Mouse (Mus musculus) lung, postnatal 25 days (tissue): ENCODE measurements around the gene Cd82.
A peak's percentile ranks its signal among the peaks of the same experiment; 100 is the strongest.

ENCODE experiments used
- DNase-seq: peaks from one replicate; pipeline ENCODE4 v3.0.0; 2022; ENCODE audit warnings: low spot score

Cd82 gene

DNA sequence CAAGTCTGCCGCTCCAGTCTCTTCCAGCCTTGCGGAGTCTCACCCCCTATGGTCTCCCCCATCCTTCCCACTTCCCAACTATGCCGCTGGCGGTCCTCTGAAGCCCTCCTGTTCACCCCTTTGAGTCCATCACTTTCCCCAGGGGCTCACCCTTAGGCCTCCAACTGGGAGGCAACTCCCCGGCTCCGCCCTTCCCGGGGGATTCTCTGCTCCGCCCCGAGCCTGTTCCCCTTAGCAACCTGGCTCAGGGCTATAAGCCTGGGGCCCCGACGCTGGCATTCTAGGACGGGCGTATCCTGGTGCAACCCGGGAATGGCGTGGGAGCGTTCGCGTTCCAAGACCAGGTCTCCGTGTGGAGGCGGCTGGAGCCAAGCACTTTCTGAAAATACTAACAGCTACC is at the start of gene Cd82:
Gene Cd82, minus strand, starts transcription at position 381 of the 400 bp plus-strand sequence.
- DNase-seq: peak; percentile 76

DNA sequence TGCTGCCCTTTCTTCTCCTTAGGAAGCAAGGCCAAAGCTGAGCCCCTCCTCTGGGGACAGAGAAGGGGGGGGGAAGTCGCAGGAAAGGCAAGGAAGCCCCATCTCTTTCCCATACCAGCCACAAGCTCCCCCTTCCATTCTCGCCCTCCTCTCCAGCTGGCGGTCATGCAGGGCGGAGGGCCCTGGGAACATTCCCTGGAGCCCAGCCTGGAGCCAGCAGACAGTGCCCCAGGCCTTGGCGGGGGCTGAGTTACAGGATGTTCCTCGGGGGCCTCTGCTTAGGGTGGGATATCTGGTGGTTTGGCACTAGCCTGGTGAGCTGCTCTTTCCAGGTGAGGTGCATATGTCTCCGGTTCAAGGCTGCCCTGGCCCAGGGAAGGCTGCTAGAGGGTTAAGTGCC is 49.2 kb upstream of the Cd82 start:
- DNase-seq: no peak

DNA sequence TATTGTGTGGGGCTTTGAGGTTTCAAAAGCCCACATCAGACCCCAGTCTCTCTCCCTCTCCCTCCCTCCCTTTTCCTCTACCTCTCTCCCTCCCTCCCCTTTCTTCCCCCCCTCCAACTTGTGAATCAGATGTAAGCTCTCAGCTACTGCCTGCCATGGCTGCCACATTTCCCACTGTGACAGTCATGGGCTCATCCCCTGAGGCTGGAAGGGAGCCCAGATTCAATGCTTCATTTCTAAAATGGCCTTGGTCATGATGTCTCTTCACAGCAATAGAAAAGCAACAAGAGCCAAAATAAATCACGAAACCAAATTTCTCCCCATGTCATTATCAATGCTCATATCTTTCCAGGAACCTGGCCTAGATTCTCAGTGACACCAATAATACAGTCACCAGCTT is 47.9 kb upstream of the Cd82 start:
- no peak for DNase-seq

DNA sequence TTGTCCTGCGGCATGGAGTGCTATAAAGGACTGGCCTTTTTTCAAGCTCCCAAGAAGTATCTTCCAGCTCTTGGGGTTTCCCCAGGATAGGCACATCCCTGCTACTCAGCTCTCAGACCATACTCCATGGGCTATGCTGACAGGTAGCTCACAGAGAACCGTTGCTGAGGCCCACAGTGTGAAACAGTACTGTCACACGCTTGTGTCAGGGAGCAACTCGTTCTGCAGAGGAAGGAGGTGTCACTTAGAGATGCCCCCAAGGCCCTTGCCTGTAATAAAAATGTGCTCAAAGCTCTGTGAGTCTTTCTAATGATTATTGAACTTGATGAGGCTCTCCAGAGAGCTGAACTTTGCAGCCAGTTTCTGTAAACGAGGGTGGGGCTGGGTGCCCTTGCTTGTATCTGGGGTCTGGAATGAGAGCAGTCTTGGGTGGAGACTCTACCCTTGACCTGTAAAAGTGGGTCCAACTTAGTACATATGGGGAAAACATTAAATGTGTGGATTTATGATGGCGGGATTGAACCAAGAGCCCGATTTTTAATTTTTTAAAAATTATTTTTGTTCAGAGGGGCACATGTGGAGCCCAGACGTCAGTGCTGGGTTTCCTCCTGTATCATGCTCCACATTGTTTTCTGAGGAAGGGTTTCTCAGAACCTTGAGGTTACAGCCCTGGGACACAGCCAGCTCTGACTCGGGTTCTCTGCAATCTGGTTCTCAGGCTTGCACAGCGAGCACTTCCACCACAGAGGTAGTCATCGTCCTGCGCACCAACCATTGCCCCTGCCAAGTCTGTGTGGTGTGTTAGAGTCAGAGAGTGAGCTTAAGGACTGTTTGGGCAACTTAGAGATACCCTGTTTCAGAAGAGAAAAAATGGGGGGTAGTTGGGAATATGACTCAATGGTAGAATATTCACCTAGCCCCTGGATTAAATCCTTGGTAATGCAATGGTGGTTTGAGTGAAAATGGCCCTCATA is 47.1 kb upstream of the Cd82 start:
- no peak for DNase-seq

DNA sequence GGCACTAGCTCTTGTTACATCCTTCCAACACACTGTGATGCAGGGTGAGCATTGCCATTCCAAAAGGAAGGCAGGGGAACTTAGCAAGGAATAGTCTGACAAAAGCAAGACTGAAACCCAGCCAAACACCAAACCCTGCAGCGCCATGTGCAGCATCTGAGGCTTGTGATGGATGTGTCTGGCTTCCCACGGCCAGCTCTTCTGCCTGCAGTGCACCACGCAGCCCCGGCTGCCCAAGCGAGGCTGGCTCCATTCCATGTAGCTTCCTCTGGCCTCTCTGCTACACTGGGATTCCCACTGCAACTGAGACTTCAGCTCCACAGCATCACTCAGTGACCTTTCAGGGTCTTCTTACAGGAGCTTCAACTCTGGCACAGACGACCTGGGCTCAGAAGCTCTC is 42.2 kb upstream of the Cd82 start:
- no peak for DNase-seq

DNA sequence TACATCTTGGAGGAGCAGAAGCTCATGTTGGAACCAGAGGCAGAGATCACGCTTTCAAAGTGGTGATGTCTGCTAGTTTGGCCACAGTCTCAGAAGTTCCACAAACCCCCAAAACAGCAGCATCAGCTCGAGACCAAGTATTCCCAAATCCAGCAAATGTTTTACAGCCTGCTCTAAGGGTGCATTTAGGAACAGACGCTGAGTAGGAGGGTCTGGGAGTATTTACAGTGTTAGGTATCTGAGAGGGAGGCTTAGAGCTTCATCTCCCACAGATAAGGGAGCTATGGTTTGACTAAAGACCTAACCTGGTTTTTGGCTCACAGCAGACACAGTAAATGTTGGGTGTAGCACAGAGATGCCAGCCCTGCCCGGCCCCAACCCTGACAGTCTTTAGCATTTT is 40.4 kb upstream of the Cd82 start:
- DNase-seq: no peak

DNA sequence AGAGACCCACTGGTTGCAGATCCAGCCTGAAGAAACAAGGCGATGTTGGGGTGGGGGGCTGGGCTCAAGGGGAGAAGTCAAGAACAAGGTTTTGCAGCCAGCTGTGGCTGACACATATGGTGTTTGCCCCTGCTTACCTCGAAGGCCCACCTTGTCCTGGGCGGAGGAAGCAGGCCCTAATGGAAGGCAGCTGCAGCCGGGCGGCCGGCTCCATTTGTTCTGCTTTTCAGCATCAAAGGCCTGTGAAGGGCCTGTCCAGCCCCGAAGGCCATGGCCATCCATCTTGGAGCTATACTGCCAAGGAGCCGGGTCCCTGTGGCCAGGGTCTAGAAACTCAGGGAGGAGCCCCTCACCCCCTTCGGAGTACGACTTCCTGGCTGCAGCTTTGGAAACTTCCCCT is 38.4 kb upstream of the Cd82 start:
- DNase-seq: no peak

DNA sequence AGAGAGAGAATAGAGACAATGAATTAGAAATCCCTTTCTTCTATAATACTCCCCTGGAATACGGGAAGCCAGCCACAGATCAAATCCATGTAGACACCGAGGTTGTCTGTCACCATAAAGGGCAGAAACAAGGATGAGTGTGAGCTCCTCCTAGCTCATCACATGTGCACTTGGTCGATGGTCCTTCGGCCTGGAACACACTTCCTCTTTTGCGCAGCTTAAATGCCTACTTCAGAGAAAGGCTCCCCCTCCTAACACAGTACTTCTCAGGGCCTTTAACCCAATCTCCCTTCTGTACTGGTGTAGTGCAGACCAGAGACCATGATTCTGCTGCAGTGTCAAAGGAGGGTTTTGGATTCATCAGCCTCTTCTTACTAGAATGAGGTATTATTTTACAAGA is 34.3 kb upstream of the Cd82 start:
- no peak for DNase-seq

DNA sequence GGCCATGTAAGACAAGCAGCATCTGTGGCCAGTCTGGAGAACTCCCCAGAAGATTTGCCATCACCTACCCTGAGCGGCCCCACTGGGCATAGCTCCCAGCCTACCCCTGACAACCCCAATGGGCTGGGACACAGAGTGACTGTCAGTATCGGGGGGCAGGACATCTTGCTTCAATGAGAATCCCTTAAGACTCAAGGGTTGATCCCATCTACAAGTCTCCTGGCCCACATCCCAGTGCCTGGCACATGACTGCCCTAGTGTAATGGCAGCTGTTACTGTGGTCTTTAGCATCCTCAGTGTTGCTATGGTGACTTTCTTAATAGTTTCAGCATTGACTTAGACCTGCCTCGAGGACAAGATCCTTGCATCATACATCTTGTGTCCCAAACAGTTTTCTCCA is 32.2 kb upstream of the Cd82 start:
- no peak for DNase-seq

DNA sequence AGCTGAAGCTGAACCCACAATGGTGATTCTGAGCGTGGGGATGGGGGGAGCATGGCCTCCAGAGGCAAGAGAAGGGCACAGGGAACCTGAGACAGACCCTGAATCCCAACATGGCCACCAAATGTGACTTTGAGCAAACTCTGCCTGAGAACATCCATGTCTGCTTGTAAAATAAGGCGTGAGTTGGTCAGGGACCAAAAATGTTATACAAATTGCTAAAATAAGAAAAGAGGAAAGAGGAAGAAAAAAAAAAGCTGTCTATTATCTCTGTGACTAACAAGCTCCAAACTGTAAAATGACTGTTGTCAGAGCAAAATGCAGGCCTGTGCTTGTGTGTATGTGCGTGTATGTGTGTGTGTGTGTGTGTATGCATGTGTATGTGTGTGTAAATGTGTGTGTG is 30.6 kb upstream of the Cd82 start:
- no peak for DNase-seq

DNA sequence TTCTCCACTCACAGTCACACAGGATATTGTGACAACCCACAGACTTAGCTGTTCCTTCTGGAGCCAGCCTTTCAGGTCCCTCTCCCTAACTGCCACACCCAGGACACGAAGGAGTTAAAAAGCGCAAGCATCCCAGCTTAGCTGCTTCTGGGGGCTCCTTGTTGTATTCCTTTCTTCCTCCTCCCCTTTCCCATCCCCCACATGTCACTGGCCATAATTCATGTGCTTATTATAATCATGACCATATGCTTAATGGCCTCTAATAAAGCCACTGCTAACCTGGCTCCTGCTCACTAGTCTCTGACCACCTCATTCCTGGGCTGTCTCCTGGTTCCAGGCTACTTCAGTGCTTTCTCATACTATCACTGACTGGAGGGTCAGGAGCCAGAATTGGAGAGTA is 27.6 kb upstream of the Cd82 start:
- no peak for DNase-seq

DNA sequence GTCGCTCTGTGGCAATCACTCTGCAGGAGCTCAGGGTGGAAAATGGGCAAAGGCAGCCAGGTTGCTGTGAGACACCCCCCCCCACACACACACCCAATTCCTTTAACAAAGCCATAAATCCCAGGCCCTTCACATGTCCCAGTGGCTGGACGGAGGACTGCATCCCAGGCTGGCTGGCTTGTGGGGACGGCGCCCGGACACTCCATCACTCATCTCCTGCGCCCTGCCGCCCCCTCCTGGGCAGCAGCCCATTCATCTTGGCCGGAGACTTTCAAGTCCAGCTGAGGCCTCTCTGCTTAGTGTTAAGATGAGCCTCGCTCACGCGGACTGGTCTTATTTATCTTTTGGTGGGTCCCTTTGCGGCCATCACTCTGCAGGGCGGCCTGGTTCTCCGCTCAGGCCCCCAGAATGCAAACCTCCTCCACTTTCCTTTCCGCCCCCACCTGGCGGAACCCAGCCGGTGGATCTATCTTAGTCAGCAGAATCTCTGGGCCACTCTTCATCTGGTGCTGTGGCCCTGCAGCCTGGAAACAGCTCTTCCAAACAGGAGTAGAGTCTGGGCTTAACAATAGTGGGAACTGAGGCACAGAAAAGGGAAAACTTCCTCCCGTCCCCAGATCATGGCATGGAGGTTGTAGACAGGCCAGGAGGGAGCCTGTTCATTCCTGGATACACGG is 26.1 kb upstream of the Cd82 start:
- DNase-seq: no peak

DNA sequence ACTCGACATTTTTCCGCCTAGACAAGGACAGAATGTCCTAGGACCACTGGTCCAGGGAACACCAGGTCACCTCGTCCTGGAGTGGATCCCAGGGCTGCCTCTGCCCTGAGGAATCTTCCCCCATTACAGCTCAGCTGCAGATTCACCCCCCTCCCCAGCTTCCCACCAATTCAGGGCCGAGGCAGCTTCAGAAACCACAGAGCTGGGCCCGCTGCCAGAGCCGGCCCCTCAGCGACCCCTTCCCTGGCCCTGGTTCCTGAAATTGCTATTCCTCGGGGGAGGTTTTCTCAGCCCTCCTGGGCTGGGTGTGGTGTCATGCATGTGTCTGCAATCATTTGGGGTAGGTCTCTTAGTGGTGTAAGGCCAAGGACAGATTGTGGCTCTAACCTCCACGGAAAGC is 22.5 kb upstream of the Cd82 start:
- DNase-seq: no peak

DNA sequence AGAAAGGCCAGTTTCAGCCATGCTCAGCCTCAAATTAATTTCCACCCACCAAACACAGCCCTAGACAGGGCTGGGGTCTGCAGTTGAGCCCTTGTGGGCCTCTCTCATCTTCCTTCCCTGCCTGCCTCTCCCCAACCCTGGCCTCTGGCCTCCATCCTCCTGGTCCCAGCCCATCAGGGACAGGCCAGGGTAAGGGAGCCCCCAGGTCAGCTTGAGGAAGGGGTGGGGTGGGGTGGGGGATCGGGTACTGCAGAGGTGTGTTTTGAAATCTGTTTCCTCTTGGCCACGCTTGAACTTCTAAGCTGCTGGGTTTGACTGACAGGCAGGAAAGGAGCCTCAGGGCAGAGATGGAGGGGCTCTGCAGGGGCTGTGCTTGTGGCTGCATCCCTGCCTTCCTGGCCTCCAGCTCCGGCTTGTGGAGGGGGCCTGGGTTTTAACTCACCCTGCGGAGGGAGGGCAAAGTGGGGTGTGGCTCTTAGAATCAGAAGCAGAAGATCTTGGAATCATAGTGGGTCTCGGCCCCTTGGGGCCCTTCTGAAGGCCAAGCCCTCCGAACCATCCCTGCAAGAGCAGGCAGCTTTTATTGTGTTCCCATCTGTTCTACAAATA is 19.2 kb upstream of the Cd82 start:
- no peak for DNase-seq

DNA sequence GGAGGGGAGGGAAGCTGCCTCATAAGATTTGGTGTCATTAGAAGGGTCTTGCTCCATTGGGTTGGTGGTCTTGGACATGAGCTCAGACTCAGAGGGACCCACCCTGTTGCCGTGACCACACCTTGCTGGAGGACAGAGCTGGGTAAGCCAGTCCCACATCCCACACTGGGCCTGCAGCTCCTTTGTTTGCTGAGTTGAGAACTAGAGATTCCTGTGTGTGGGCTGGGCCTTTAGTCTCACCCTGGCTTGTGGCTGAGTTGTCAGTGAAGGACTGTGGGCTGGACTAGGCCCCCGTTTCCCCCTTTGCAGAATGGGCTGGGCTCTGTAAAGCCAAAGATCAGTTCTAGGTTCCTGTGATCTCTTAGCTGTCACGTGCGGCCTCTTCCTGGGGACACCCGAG is 15.8 kb upstream of the Cd82 start:
- DNase-seq: no peak

DNA sequence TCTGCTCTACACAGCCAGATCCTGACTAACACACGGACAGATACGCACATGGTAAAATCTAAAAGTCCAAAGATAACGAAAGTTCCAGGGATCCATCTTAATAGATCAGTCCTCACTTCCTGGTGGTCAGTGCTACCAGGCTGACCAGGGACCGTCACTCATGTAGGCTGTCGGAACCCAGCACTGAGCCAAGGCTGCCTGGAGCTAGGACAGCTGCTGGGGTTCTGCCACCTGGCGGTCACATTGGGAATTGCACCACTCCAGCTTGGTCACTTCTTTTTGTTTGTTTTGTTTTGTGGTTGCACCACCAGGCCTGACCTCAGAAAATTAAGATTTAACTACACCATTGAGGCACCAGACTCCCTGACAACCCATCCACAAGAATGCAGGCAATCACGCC is 14.6 kb upstream of the Cd82 start:
- DNase-seq: no peak

DNA sequence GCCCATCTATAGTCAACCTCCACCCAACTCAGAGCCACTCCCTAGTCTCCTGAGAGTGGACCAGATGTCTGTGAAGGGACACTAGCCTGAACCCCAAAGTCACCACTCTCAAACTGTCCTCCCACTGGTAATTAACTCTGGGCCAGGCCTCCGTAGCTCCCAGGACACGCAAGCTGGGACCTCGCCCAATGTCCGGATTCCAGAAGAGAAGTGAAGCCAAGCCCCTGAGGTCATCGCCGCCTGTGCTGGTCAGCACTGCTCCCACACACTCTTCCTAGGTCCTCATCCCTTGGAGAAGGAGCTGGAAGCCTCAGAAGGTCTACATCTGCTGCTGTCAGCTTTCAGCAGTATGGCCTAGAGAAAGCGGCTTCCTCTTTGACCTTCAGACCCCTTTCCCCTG is 13.5 kb upstream of the Cd82 start:
- no peak for DNase-seq

DNA sequence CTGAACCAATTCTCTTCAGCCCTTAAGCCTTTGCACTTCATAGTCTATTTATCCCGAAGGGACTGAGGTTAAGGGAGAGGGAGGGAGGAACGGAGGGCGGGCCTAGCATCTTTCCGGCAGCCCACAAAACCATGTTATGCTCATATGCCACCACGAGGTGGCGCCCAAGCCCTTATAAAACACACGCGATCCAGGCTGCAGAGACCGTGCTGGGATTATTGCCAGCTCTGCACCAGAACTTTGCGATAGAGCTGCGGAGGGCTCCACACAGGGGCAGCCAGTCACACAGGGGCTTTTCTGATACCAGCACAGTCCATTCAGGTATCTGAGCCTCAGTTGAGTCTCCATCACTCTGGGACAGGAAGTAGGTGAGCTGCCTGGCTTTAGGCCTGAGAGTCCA is 12.1 kb upstream of the Cd82 start:
- DNase-seq: peak; percentile 87

DNA sequence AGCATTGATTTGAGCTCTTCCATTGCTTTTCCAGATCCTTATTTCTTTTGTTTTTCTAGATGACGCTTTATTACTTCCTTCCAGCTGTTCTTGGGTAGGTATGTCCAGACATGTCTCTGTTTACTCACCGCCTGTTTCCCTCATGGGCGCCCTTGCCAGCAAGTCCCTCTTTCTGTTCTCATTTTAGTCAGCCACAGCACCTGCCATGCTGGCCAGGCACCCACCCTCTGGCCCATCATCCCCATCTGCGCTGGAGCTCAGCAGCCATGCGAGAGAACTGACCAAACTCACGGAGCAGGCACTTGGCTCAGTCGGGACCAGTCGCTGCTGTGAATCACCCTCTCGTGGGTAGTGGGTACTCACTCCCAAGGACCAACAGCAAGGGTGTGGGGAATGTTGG is 11.0 kb upstream of the Cd82 start:
- no peak for DNase-seq

DNA sequence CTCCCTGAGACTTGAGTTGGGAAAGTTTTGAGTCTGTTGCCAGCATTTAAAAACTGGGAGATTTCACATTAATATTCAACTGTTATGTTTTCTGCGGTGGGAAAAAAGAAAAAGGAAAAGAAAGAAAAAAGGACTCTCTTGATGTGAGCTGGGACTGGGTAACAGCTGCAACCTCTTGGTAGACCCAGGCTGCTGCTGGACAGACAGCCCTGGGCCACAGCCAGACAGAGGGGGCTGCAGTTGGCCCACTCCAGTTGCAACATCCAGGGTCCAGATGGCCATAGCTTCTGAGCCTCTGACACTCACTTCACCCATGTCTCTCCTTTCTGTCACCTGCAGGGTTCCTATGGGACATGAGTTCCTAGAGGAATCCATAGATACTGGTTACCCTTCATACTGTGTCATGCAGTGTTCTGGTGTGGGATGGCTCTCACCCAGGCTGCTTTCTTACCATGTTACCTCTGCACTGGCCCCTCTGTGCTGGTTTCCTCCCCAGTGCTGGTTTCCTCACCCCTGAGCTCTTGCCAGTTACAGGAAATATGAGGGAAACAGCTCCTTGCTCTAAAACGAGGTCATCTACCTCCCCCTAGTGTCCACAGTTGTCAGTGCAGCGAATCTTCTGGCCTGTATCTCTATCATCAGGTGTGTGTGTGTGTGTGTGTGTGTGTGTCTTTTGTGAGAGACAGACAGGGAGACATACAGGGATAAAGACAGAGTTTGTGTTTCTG is 8.1 kb upstream of the Cd82 start:
- DNase-seq: peak; percentile 89

DNA sequence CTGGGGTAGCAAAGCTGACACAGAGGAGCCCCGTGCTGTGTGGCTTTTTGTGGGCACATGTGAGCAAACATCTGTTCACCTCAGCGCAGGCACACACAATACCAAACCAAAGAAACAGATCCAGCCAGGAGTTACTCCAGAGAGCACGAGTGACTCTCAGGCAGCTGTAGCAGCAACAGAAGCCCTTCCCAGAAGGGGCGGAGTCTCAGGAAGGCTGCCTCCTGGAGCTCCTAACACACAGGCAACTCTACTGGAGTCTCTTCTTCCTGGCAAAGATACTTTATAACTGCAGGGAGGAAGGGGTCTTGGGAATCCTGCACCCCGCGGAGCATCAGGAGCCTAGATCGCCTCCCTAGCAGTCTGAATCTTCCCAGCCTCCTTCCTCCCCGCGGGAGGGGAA is 7.2 kb upstream of the Cd82 start:
- DNase-seq: peak; percentile 75

DNA sequence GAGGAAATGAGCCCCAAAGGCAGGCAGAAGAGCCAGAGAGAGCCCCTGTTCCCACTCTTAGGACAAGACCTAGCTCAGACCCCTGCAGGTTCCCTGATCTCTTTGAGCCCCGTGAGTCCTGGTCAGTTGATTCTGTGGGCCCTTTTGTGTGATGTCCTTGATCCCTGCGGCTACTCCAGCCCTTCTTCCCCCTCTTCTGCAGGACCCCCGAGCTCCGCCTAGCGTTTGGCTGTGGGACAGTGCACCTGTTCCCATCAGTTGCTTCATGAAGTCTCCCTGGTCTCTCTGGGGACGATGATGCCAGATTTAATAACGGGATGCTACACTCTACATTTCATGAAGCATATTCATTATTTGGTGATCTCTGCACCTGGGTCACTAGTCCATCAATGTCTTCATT is 6.2 kb upstream of the Cd82 start:
- no peak for DNase-seq

DNA sequence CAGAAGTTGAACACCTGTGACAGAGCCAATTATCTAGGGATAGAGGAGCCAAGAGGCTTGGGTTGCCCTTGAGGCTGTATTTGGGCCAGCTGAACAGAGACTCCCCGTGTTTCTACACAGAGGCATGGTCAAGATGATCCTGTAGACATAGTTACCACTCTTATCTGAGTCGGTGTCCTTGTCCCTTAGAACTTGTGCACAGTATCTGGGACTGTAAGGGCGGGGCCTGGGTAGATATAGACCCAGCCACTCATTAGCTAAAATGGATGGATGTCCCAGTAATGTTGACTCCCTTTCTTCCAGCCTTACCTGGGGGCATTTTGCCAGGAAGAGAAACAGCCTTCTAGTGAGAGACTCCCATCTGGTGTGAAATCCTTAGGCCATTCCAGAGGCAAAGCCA is 3.4 kb upstream of the Cd82 start:
- no peak for DNase-seq
